Mouse (Mus musculus): Measurements from ENCODE around the gene Traf3.

- TF ChIP-seq POLR2A (IDR thresholded peaks at IDR 0.05; ENCODE audit: low read depth, low read length), result no peak
- no peak for TF ChIP-seq CTCF (IDR thresholded peaks at IDR 0.05; ENCODE audit: borderline replicate concordance, insufficient read depth, low read length)
Observed at GRCm38 (mm10) chr12:111301322-111302017, 135.3 kb downstream of the Traf3 start.

All from embryonic fibroblast, embryonic 13.5 days (primary cell).